Mouse (Mus musculus): ENCODE results near the gene Slc26a9.

- TF ChIP-seq EP300 (optimal IDR thresholded peaks at IDR 0.05): no peak
- peak; percentile 87 for TF ChIP-seq CTCF (IDR thresholded peaks at IDR 0.05; ENCODE audit: low read depth)
These were observed 31.4 kb upstream of the Slc26a9 start for GRCm38 (mm10) chr1:131712386-131712785.
